Mouse (Mus musculus) cerebellum, adult 9-11 months (tissue): Measurements from ENCODE around the gene Irf9.
A peak's percentile ranks its signal among the peaks of the same experiment; 100 is the strongest.

Source experiments
- DNase-seq: peaks from one replicate; pipeline ENCODE4 v3.0.0; 2022

The Irf9 gene

DNA sequence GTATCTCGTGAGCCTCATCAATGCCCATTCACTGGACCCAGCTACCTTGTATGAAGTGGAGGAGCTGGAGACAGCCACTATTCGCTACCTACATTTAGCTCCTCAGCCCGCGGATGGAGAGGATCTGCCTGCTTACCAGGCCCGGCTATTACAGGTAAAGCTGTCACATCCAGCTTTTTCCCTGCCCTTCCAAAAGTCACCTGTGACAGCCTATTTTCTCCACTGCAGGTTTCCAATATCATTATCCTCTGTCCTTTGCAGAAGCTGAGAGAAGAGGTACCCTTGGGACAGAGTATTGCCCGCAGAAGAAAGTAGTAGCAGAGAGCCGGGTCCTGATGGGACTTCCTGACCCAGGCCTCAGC lies at the start of gene Irf9:
Irf9 (plus strand) TSS at position 301 of the 362 bp plus-strand sequence.
- DNase-seq: no peak

GRCm38 (mm10) chr14:55554635-55555034 lies 48.7 kb upstream of the Irf9 start:
- no peak for DNase-seq

DNA sequence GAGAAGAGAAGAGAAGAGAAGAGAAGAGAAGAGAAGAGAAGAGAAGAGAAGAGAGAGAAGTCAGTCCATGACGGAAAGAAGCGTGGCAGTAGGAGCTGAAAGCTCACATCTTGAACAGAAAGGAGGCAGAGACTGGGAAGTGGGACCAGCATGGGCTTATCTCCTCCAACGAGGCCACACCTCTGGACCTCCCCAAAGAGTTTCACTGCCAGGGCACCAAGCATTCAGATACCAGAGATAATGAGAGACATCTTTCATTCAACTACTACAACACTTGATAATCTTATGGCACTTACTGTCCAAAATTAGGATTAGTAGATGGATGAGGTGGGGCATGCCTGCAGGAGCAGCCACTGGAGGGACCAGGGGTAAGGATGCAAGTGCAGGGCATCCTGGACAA lies 47.6 kb upstream of the Irf9 start:
- DNase-seq: no peak

GRCm38 (mm10) chr14:55557003-55557402 lies 46.4 kb upstream of the Irf9 start:
- DNase-seq: peak; percentile 78

DNA sequence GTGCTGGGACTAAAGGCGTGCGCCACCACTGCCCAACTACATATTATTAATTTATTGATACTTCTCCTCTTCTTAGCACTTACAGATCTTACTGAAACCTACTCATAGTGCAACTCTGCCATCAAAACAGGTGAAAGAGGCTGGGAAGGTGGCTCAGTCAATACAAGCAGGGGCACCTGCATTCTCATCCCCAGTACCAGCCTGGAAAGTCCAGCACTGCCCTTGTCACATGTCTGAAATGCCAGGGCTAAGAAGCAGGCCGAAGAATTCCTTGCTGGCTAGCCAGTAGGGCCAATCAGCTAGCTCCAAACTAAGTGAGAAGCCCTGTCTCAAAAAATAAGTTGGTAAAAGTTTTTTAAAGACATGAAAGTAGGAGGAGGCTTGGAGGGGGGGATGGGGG lies 45.8 kb upstream of the Irf9 start:
- DNase-seq: no peak

- no peak for DNase-seq
Observed at GRCm38 (mm10) chr14:55558740-55559448, 44.5 kb upstream of the Irf9 start.

DNA sequence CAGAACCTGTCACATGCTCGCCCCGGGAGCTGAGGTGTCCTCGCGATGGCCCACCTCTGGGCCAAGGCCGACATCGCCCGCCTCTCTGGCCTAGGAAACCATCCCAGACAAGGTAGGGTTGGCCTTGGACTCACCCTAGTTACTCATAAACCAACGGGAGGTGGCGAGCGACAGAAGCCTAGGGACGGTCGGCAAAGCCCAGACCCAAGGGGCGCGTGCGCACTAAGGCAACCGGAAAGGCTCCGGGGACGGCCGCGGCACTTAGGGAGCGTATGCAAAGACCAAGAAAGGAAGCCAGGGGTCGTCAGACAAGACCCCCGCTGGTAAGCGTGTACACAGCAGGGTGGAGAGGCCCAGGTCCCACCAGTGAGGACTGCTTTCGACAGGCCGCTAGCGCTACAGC lies 43.6 kb upstream of the Irf9 start, which contains the start of gene Dcaf11:
Dcaf11 (plus strand) TSS at position 208 of the 403 bp plus-strand sequence.
- DNase-seq: peak; percentile 95

DNA sequence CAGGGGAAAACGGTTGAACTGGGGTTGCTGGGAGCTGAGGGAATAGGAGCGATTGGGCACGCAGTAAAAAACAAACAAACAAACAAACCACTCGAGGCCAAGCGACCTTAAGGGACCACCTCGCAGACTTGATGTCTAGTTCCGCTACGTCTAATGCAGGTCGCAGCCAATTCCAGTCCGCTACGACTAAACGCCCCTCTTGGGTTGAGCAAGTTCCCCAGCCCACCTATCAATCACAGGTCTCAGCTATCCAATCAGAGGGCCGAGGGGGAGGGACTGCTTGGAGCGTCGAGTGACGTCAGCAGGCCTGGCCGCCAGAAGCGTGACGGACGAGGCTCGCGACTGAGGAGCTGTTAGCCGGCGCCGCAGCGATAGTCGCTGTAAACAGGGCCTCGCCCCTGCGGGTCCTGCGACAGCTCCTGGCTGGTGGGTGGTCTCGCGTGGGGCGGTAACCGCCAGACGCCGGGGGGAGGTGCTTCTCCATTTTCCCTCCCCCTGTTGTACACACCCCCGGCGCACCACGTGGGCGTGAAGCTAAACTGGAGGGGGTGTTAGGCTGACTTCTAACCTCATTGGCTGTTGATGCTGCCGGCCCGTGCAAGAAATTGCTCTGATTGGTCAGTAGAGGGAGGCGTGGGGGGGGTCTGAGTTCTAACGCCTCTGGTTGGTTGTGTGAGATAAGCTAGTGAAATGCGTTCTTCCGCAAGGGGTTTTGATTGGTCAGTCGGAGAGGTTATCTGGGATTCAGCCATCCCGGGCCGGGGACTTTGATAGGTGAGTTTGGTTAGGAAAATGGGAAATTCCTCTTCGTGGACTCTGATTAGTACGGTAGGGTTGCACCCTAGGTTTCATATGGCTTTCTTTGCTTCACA lies 42.9 kb upstream of the Irf9 start, which contains the start of gene A730061H03Rik:
A730061H03Rik (minus strand) TSS at position 205 of the 872 bp plus-strand sequence.
- peak; percentile 100 for DNase-seq

- peak; percentile 51 for DNase-seq
Observed at GRCm38 (mm10) chr14:55561860-55562259, 41.5 kb upstream of the Irf9 start.

DNA sequence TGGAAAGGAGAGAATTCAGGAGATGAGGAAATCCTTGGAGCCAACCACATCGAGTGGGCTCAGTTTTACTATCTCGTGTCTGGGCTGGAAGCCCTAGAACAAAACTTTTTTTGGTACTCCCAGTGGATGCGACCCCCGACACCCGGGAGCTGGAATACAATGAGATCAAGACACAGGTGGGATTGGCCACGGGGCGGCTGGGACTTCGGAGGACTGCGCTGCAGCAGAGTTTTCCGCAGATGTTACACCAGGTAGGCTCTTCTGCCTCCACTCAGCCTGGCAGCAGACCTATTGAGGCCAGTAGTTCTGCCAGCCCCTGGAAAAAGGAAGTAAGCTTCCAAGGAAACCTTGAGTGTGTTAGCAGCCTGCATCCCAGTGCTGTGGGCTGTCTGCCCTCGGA lies 40.1 kb upstream of the Irf9 start:
- peak; percentile 36 for DNase-seq

GRCm38 (mm10) chr14:55565748-55566147 lies 37.6 kb upstream of the Irf9 start:
- no peak for DNase-seq

DNA sequence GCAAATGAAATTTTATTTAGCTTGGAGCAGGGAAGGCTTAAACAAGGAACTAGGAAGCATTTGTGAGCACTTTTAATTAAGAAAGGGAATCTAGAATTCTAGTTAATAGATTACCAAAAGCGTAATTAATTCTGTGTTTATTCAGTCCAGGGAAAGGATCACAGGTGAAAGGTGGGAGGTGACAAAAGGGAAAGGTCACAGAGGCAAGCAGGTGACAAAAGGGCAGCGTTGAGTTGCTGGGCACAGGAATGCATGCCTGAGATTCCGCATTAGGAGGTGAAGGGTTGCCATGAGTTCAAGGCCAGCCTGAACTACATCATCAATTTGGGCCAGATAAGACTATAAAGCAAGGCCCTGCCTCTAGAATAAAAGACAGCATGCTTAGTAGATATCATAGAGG lies 35.9 kb upstream of the Irf9 start:
- DNase-seq: no peak

- DNase-seq: no peak
Observed at GRCm38 (mm10) chr14:55570588-55570987, 32.8 kb upstream of the Irf9 start.

- DNase-seq: no peak
Observed at GRCm38 (mm10) chr14:55571760-55572159, 31.6 kb upstream of the Irf9 start.

DNA sequence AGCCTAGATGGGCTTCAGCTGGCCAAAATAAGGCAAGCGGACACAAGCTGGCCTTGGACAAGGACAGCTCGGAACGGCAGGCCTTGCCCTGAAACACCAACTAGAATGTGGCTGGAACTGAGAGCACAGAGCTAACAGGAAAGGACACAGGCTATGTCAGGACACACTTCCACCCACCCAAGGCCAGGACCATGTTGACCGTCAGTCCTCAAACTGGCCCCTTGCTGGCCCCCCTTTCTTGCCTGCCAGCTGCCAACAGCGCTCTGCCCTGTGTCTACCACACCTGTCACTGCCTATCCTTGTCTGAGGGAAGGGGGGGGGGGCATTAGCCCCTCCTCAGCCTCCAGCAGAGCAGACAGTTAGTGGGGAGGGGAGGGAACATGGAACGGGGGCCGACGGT lies 28.1 kb upstream of the Irf9 start, which contains the start of gene Fitm1:
Fitm1 (plus strand) TSS at position 316 of the 400 bp plus-strand sequence.
- no peak for DNase-seq

GRCm38 (mm10) chr14:55575711-55576110 lies 27.7 kb upstream of the Irf9 start:
- no peak for DNase-seq

DNA sequence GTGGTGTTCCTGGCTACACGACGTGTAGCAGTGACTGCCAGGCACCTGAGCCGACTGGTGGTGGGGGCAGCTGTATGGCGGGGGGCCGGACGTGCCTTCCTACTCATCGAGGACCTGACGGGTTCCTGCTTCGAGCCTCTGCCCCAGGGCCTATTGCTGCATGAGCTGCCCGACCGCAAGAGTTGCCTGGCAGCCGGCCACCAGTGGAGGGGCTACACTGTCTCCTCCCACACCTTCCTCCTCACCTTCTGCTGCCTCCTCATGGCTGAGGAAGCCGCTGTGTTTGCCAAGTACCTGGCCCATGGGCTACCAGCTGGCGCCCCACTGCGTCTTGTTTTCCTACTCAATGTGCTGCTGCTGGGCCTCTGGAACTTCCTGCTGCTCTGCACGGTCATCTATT lies 27.0 kb upstream of the Irf9 start:
- peak; percentile 38 for DNase-seq

- DNase-seq: peak; percentile 70
Observed at GRCm38 (mm10) chr14:55577871-55578667, 25.3 kb upstream of the Irf9 start, which contains the start of gene Psme1. Gene Psme1, plus strand, starts transcription at chr14:55578123.

DNA sequence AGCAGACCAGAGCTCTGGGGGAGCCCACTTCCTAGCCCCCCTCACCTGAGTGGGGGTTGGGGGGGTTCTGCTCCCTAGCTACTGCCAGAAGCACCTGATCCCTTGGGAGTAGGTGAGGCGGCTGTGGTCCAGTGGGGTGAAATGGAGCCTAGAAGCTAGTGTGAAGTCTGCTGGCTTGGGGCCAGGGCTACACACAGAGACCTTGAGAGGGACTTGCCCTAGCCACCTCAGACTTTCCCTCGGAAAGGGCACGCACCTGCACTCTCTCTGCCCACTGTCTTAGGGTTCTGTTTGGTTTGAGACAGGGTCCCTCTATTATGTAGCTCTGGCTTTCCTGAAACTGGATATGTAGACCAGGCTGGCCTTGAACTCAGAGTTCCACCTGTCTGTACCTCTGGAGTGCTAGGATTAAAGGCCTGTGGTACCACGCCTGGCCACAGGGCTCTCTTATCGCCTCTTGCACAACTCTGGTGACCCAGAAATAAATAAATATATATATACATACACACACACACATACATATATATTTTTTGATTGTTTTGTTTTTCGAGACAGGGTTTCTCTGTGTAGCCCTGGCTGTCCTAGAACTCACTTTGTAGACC lies 24.6 kb upstream of the Irf9 start:
- peak; percentile 67 for DNase-seq

DNA sequence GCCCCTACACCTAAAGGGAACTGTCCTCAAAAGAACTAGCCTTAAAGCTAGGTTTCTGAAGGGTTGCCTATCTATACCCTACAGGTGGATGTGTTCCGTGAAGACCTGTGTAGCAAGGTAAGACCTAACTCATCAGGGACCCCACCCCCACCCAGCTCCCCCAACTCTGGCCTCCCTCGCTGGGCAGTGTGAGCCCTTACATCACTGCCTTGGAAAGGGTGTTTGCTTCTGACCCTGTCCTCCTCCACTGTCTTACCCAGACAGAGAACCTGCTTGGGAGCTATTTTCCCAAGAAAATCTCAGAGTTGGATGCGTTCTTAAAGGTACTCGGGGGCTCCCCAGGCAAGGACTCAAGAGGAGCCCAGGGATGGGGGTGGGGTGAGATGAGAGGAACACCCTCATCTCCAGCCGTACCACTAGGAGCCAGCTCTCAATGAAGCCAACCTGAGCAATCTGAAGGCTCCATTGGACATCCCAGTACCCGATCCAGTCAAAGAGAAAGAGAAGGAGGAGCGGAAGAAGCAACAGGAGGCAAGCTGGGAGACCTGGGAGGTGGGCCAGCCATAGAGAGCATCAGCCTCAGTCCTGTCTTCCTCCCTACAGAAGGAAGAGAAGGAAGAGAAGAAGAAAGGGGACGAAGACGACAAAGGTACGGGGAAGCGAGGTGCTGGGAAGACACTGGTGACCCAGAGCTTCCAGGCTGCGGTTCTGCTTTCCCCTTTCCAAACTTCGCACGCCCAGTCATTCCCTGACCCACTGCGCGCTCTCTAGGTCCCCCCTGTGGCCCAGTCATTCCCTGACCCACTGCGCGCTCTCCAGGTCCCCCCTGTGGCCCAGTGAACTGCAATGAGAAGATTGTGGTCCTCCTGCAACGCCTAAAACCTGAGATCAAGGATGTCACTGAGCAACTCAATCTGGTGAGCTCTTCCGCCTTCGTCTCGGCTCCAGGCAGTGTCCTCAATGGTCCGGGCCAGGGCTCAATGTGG lies 23.6 kb upstream of the Irf9 start:
- peak; percentile 27 for DNase-seq

DNA sequence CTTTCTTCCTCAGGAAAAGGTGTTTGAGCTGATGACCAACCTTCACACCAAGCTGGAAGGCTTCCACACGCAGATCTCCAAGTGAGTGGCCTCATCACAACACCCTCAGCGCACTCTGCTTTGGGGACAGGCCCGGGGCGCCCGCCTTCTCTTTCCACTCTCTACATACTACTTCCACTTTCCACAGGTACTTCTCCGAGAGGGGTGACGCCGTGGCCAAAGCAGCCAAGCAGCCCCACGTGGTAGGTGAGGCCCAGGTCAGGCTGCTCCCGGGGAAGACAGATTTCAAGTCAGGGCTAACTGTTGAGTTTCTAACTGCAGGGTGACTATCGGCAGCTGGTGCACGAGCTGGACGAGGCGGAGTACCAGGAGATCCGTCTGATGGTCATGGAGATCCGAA lies 22.6 kb upstream of the Irf9 start:
- DNase-seq: peak; percentile 29
